Mouse (Mus musculus): ENCODE data around the gene Sf3b6. TPM values are rescaled to one million over a fixed set of nuclear protein-coding genes. Genes with fewer than 3 reads are reported as not detected.

Sf3b6 gene
- total RNA-seq, 4 experiments from 2014 or later: 98.9 to 114 (median 103) TPM

GRCm38 (mm10) chr12:4841392-4841887, 24.1 kb downstream of the Sf3b6 start, which contains the start of gene Fkbp1b:
Gene Fkbp1b, minus strand, starts transcription at chr12:4841591.
- peak; percentile 17 for DNase-seq

GRCm38 (mm10) chr12:4842456-4842855, 25.1 kb downstream of the Sf3b6 start:
- DNase-seq: no peak

- DNase-seq: peak; percentile 92
Measured at GRCm38 (mm10) chr12:4842890-4843597, 25.7 kb downstream of the Sf3b6 start, which contains the start of gene Wdcp. Gene Wdcp, plus strand, starts transcription at chr12:4843303.

GRCm38 (mm10) chr12:4843741-4844140, 26.4 kb downstream of the Sf3b6 start:
- peak; percentile 15 for DNase-seq

- DNase-seq: no peak
Measured at GRCm38 (mm10) chr12:4856160-4856559, 38.8 kb downstream of the Sf3b6 start.

- DNase-seq: no peak
Measured at GRCm38 (mm10) chr12:4856834-4857233, 39.5 kb downstream of the Sf3b6 start.

- no peak for DNase-seq
Measured at GRCm38 (mm10) chr12:4859241-4859914, 42.0 kb downstream of the Sf3b6 start.

GRCm38 (mm10) chr12:4862672-4863071, 45.3 kb downstream of the Sf3b6 start:
- DNase-seq: no peak

GRCm38 (mm10) chr12:4863654-4864337, 46.5 kb downstream of the Sf3b6 start:
- DNase-seq: no peak

- no peak for DNase-seq
Measured at GRCm38 (mm10) chr12:4864338-4864690, 47.0 kb downstream of the Sf3b6 start.

- no peak for DNase-seq
Measured at GRCm38 (mm10) chr12:4868924-4869323, 51.6 kb downstream of the Sf3b6 start.

- DNase-seq: no peak
Measured at GRCm38 (mm10) chr12:4871260-4871659, 53.9 kb downstream of the Sf3b6 start.

GRCm38 (mm10) chr12:4872273-4872672, 54.9 kb downstream of the Sf3b6 start:
- no peak for DNase-seq

- DNase-seq: no peak
Measured at GRCm38 (mm10) chr12:4872983-4873477, 55.7 kb downstream of the Sf3b6 start.

GRCm38 (mm10) chr12:4873531-4873930, 56.2 kb downstream of the Sf3b6 start:
- no peak for DNase-seq

- DNase-seq: peak; percentile 60
Measured at GRCm38 (mm10) chr12:4874161-4874927, 57.0 kb downstream of the Sf3b6 start, which contains the start of gene Mfsd2b. Gene Mfsd2b, minus strand, starts transcription at chr12:4874359.

GRCm38 (mm10) chr12:4875623-4876022, 58.3 kb downstream of the Sf3b6 start:
- DNase-seq: no peak

Other genes with a start within 250 kb of the Sf3b6 start
- gene Itsn2, start 224.9 kb upstream of the Sf3b6 start, total RNA-seq (2022): 10 to 100 TPM; 55.7 to 74.2 (median 67.1) TPM
- gene Gm3625, start 224.6 kb upstream of the Sf3b6 start, total RNA-seq (2022): not detected
- under 1 TPM in 3 of 4 experiments, not detected in 1; 0.28 to 0.59 (median 0.48) TPM for gene Fam228a, start 79.1 kb upstream of the Sf3b6 start, total RNA-seq (2022)
- gene Pfn4, start 48.5 kb upstream of the Sf3b6 start, total RNA-seq (2022): 1 to 10 TPM in 3 of 4 experiments, under 1 TPM in 1; 0.75 to 3.7 (median 2.6) TPM
- 1 to 10 TPM; 4.6 to 8.1 (median 6.3) TPM for gene Fam228b, start 48.3 kb upstream of the Sf3b6 start, total RNA-seq (2022)
- 10 to 100 TPM in 1 of 4 experiments, 1 to 10 TPM in 3; 2.8 to 16.0 (median 7.2) TPM for gene Fkbp1b, start 24.0 kb downstream of the Sf3b6 start, total RNA-seq (2022)
- 10 to 100 TPM; 10.1 to 13.0 (median 11.5) TPM for gene Wdcp, start 25.8 kb downstream of the Sf3b6 start, total RNA-seq (2022)
- 1 to 10 TPM in 1 of 4 experiments, under 1 TPM in 3; 0.67 to 1.8 (median 0.83) TPM for gene Mfsd2b, start 56.8 kb downstream of the Sf3b6 start, total RNA-seq (2022)
- 10 to 100 TPM; 38.2 to 49.6 (median 42.1) TPM for gene Ubxn2a, start 90.2 kb downstream of the Sf3b6 start, total RNA-seq (2022)
- 10 to 100 TPM; 22.5 to 31.4 (median 25.5) TPM for gene Atad2b, start 99.8 kb downstream of the Sf3b6 start, total RNA-seq (2022)

All from adrenal gland, adult 8-10 months (tissue).